Mouse (Mus musculus): ENCODE data around the gene Sun5.
"Not testable (repeated sequence)": the region's sequence is repeated elsewhere in the genome, so short reads cannot be mapped to it uniquely, and the experiment has no call there.

Sun5 gene

DNA sequence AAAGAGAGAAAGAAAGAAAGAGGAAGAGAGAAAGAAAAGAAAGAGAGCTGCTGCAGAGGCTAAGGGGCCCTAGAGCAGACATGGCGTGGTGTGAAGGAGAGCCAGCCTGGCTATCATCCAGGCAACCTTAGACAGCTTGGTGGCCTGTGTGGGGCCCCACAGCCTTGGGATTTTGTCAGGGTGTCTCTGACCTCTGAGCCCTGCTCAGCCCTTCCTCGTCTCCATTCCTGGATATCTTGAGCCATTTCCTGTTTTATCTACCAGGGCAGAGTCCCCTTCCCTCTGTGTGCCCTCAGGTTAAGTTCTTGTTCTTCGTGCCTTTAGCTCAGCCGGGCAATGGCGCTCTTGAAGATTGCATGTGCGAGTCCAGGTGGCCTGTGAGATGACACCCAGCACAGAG lies 62.0 kb downstream of the Sun5 start:
- no peak for DNase-seq

DNA sequence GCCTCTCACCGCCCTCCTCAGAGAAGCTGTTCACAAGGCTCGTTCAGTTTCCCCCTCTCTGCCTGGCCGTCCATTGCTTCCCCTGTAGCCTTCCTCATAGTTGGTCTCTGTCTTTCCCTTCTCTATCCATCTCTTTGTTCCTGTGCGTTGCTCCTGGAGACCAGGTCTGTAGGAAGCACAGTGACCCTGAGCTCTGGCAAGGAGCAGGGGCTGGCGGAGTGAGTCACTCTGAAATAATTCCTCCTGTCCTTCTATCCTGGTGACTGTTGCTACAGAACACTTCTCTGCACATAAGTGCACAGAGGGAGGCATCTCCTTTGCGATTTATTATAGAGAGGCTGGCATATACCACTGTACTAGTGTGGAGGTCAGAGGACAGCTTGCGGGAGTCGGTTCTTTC lies 62.7 kb downstream of the Sun5 start:
- DNase-seq: no peak

DNA sequence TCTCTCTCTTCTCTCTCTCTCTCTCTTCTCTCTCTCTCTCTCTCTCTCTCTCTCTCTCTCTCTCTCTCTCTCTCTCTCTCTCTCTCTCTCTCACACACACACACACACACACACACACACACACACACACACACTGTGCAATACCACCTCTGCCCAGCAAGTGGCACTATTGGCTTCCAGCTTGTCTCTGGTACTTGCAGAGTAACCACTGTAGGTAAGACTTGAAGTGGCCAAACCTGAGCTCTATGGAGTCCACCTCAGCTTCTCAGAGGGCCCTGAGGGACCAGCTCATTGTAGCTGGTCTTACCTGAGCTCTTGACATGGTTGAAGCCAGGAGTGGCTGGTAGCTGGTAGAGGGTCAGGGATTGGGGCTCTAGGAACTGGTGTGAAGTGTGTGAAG lies 63.4 kb downstream of the Sun5 start:
- not testable (repeated sequence) for DNase-seq

All from heart, adult 11 months (tissue).